Comparison of ENCODE assay signal across 8 mouse cellular contexts in the genomic region with DNA sequence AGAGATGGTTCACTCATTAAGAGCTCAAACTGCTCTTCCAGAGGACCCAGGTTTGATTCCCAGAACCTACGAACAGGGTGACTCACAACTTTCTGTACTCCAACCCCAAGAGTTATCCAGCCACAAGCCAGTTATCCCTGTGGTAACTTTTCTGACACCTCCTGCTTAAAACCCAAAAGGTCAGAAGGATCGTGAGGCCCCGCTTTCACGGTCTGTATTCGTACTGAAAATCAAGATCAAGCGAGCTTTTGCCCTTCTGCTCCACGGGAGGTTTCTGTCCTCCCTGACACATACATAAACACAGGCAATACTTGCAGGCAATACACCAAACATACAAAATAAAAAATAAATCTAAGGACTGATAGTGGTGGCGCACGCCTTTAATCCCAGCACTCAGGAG. TPM values are rescaled to one million over a fixed set of nuclear protein-coding genes. Genes with fewer than 3 reads are reported as not detected.
DNase-seq lines count a peak whose midpoint lies in the region; TF ChIP-seq lines count a peak whose summit lies in the region.

No protein-coding gene starts in this region.

- no peak overlapping the region for H3K27ac ChIP-seq in left cerebral cortex, adult 2 months

- peak; percentile 98 for DNase-seq in ZHBTc4 (ENCODE audit: low read depth, low spot score)
- peak; percentile 96 for DNase-seq in embryo, embryonic 10.5 days (ENCODE audit: low spot score)
- DNase-seq in gastrocnemius, postnatal 14 days, result peak; percentile 100
- DNase-seq in induced T-regulatory cell, adult 2 months (ENCODE audit: low read depth), result peak; percentile 95
- peak; percentile 100 for DNase-seq in left cerebral cortex, adult 2 months (ENCODE audit: extremely low spot score in 1 of 2, low spot score in 2 of 2)
- DNase-seq in lung, postnatal 4 days, result peak; percentile 95 to 100
- peak; percentile 100 for DNase-seq in right cerebral cortex, adult 18-20 months
- peak; percentile 100 for DNase-seq in urinary bladder, postnatal 10 days (ENCODE audit: low spot score)

- intact Hi-C loops in gastrocnemius, postnatal 14 days (cut with DNase I; ENCODE audit: low total_unique reads), result no loop called here
- intact Hi-C loops in left cerebral cortex, adult 2 months (cut with DNase I), result no loop called here

- H3K4me3 ChIP-seq in left cerebral cortex, adult 2 months, result no peak overlapping the region

- no peak; the same call in 1 of the 2 replicates for TF ChIP-seq CTCF in left cerebral cortex, adult 2 months (IDR thresholded peaks at IDR 0.05)

RNA-seq across cellular contexts. Expression of a gene that starts 21.6 kb away (rescaled TPM):
- total RNA-seq in gastrocnemius, postnatal 14 days (2021), result 1 to 10 TPM in 1 of 2 experiments, under 1 TPM in 1; 0.86 to 1.1 TPM
- total RNA-seq in left cerebral cortex, adult 2 months (2021), result under 1 TPM in 1 of 2 experiments, not detected in 1; 0.35 TPM

RNA-seq across cellular contexts. Expression of a gene that starts 27.5 kb away (rescaled TPM):
- 10 to 100 TPM; 15.8 to 18.1 TPM for total RNA-seq in gastrocnemius, postnatal 14 days (2021)
- 10 to 100 TPM; 75.5 to 90.0 TPM for total RNA-seq in left cerebral cortex, adult 2 months (2021)
